Mouse (Mus musculus) heart, postnatal 0 days (tissue): ENCODE results near the gene Srr. TPM values are rescaled to one million over a fixed set of nuclear protein-coding genes. Genes with fewer than 3 reads are reported as not detected.

Source experiments
- ATAC-seq: fragments of 200-750 bp; cut with Nextera tagmentation; 2 replicates; pipeline ENCODE4 v1.8.0; 2017; ENCODE audit warnings: low read depth, moderate number of reproducible peaks, moderate library complexity; ENCODE audit not compliant: insufficient read depth
- DNase-seq: peaks from one replicate; pipeline ENCODE4 v3.0.0-alpha.2; 2016; ENCODE audit warnings: low spot score
- H3K27ac ChIP-seq: fragments of 300-500 bp; sonication (generic); 2 replicates; pipeline ENCODE4 v1.5.1; 2014; ENCODE audit warnings: low read depth, mild to moderate bottlenecking
- H3K27me3 ChIP-seq: fragments of 300-500 bp; sonication (generic); 2 replicates; pipeline ENCODE4 v1.6.1; 2014; ENCODE audit warnings: low read length, mixed read lengths; ENCODE audit not compliant: control insufficient read depth, insufficient read depth
- H3K36me3 ChIP-seq: fragments of 300-500 bp; sonication (generic); replicated peaks from 2 replicates; pipeline ENCODE4 v1.6.1; 2014; ENCODE audit warnings: low read length, mixed read lengths; ENCODE audit not compliant: control insufficient read depth, insufficient read depth
- H3K4me1 ChIP-seq: fragments of 300-500 bp; sonication (generic); 2 replicates; pipeline ENCODE4 v1.6.1; 2014; ENCODE audit warnings: antibody characterized with exemption; ENCODE audit not compliant: control insufficient read depth, insufficient read depth
- H3K4me2 ChIP-seq: fragments of 300-500 bp; sonication (generic); 2 replicates; pipeline ENCODE4 v1.6.1; 2014; ENCODE audit warnings: low read depth, mild to moderate bottlenecking, low read length, moderate library complexity
- H3K4me3 ChIP-seq: fragments of 300-500 bp; sonication (generic); 2 replicates; pipeline ENCODE4 v1.5.1; 2014; ENCODE audit warnings: low read depth, low read length
- H3K9ac ChIP-seq: fragments of 300-500 bp; sonication (generic); replicated peaks from 2 replicates; pipeline ENCODE4 v1.6.1; 2014; ENCODE audit warnings: low read depth, low read length, mixed read lengths
- H3K9me3 ChIP-seq: fragments of 300-500 bp; sonication (generic); replicated peaks from 2 replicates; pipeline ENCODE4 v1.6.1; 2016; ENCODE audit warnings: low read length; ENCODE audit not compliant: control insufficient read depth
- CTCF ChIP-seq: IDR thresholded peaks from 2 replicates; pipeline ENCODE4 v1.5.1; 2016; ENCODE audit warnings: antibody characterized with exemption, control low read depth, low read depth
- EP300 ChIP-seq: IDR thresholded peaks from 2 replicates; pipeline ENCODE4 v1.6.1; 2016; ENCODE audit warnings: antibody characterized with exemption, low read depth
- WGBS: fragments of 180-500 bp; shearing (Covaris S2); extraction: QIAGEN DNeasy Blood & Tissue Kit; methylation state at CpG from one replicate; pipeline ENCODE4 v1.1.7; 2014; 5-methylcytosine and 5-hydroxymethylcytosine counted together
- polyA plus RNA-seq: library from polyadenylated mRNA; unstranded; fragments of >200 nt; fragmentation: Nextera tagmentation; extraction: Ambion mirVana; gene quantifications from 2 replicates; pipeline ENCODE4 v1.2.1, GENCODE M21; 2015
- total RNA-seq: library from RNA; depleted of rRNA; stranded (reverse); fragments of >200 nt; gene quantifications from 2 replicates; pipeline ENCODE4 v1.2.3, GENCODE M21; 2014; ENCODE audit warnings: low replicate concordance

Gene Srr
- total and polyA plus RNA-seq, 2 experiments from 2014 or later, result 14.5 to 34.0 TPM

- ATAC-seq (peak; percentile 58), DNase-seq (no peak)
- 8% methylated on average over 9 of the region's 9 CpGs for WGBS
- Histone ChIP-seq H3K4me1 (peaks cover 5% of the 10 kb centered on the region; the same call in 1 of the 2 replicates), H3K9ac (no peak overlapping the region), H3K27me3 (no peaks in the 10 kb centered on the region), H3K4me2 (peak overlapping the region; percentile 24), H3K27ac (no peak overlapping the region), H3K4me3 (no peak overlapping the region), H3K36me3 (no peaks in the 10 kb centered on the region), H3K9me3 (no peaks in the 10 kb centered on the region)
- no peak for TF ChIP-seq CTCF
- no peak for TF ChIP-seq EP300
Observed at GRCm38 (mm10) chr11:74876801-74877200, 48.9 kb downstream of the Srr start.

DNA sequence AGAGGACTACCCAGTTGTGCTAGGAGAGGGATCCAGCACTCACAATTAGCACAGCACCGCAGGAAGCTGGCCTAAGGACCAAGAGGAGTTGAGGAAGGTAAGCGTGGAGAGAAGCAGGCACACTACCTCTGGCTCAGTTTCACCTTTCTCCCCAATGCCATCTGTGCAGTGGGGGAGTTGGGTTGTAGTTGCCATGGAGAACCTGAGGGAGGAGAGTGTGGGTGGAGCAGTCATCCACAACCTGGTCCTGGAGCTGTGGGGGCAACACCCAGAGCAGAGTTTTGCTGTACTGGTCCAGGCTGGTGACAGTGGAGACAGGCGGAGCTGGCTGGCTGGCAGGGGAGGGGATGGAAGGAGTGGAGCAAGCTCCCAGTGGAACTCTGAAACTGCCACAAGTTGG, 51.1 kb downstream of the Srr start:
- Histone ChIP-seq H3K36me3 (no peaks in the 10 kb centered on the region), H3K27ac (no peak overlapping the region), H3K27me3 (no peaks in the 10 kb centered on the region), H3K4me1 (peaks cover 5% of the 10 kb centered on the region; the same call in 1 of the 2 replicates), H3K9me3 (no peaks in the 10 kb centered on the region), H3K4me2 (no peak overlapping the region), H3K9ac (no peak overlapping the region), H3K4me3 (no peak overlapping the region)
- TF ChIP-seq EP300 (no peak), CTCF (no peak)
- DNase-seq (no peak), ATAC-seq (no peak)
- 75% methylated on average over 3 of the region's 3 CpGs for WGBS

DNA sequence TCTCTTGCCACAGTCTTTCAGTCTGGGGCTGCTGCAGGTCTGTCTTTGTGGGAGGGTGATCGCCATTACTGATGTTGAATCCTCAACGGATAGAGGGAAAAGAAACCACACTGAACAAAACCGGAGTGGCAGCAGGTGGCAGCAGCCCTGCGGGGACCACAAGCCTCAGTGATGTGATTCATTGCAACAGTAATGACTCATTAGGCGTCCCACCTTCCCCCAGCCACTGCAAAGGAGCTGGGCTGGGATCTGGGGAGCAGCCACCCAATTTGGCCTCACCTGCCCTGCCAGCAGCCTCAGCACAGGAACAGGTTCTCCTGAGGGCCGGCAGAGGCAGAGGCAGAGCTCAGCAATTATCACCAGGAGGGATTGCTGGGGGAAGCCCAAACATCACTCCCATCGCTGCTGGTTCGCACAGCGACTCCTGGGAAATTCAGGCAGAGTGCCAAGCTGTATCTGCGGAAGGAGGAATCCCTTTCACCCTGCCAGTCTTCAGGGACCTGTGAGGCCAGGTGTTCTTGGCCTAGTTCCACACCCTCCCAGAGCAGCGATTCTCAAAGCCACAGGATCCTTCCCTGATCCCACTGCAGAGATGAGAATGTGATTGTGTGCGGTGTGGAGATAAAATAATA, 54.6 kb downstream of the Srr start:
- no peak overlapping the region for H3K4me2 ChIP-seq
- no peak for DNase-seq
- H3K4me3 ChIP-seq, result no peak overlapping the region
- H3K9ac ChIP-seq, result no peak overlapping the region
- H3K4me1 ChIP-seq, result no peaks in the 10 kb centered on the region
- no peak for ATAC-seq
- TF ChIP-seq EP300, result no peak
- TF ChIP-seq CTCF, result peak; percentile 31
- WGBS, result 24% methylated on average over 12 of the region's 12 CpGs
- no peaks in the 10 kb centered on the region for H3K36me3 ChIP-seq
- no peaks in the 10 kb centered on the region for H3K27me3 ChIP-seq
- H3K27ac ChIP-seq, result no peak overlapping the region
- no peaks in the 10 kb centered on the region for H3K9me3 ChIP-seq

GRCm38 (mm10) chr11:74870544-74870943, 55.2 kb downstream of the Srr start:
- Histone ChIP-seq H3K27me3 (no peaks in the 10 kb centered on the region), H3K4me1 (no peaks in the 10 kb centered on the region), H3K9ac (no peak overlapping the region), H3K9me3 (no peaks in the 10 kb centered on the region), H3K4me2 (no peak overlapping the region), H3K27ac (no peak overlapping the region), H3K36me3 (no peaks in the 10 kb centered on the region), H3K4me3 (no peak overlapping the region)
- DNase-seq (no peak), ATAC-seq (no peak)
- WGBS, result 66% methylated on average over 4 of the region's 4 CpGs
- TF ChIP-seq CTCF, result no peak
- TF ChIP-seq EP300, result no peak

DNA sequence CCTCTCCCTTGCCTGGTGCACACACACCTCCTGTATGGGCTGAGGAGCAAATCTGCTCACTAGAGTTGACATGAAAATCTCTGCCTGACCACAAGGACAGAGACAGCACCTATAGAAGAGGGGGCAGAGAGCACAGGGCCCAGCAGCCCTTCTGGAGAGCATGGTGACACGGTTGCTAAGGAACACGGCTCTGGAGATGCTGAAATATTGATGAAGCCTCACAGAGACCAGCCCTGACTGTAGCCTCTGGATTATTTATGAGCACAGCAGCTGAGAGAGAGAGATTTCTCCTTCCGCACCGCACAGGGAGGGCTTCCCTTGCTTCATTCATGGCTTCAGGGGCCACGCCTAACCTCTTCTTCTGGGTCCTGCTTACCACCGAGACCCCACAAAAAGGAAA, 56.1 kb downstream of the Srr start:
- no peak for ATAC-seq
- H3K27ac ChIP-seq, result no peak overlapping the region
- TF ChIP-seq EP300, result no peak
- TF ChIP-seq CTCF, result no peak
- no peak overlapping the region for H3K4me3 ChIP-seq
- H3K9me3 ChIP-seq, result no peaks in the 10 kb centered on the region
- H3K36me3 ChIP-seq, result no peaks in the 10 kb centered on the region
- no peak overlapping the region for H3K4me2 ChIP-seq
- H3K27me3 ChIP-seq, result no peaks in the 10 kb centered on the region
- no peak for DNase-seq
- WGBS, result 86% methylated on average over 6 of the region's 6 CpGs
- no peak overlapping the region for H3K9ac ChIP-seq
- H3K4me1 ChIP-seq, result no peaks in the 10 kb centered on the region

GRCm38 (mm10) chr11:74868046-74868760, 57.5 kb downstream of the Srr start:
- no peak overlapping the region for H3K4me2 ChIP-seq
- ATAC-seq, result no peak
- H3K36me3 ChIP-seq, result no peaks in the 10 kb centered on the region
- H3K27ac ChIP-seq, result no peak overlapping the region
- DNase-seq, result no peak
- no peak overlapping the region for H3K9ac ChIP-seq
- no peaks in the 10 kb centered on the region for H3K27me3 ChIP-seq
- peaks cover 7% of the 10 kb centered on the region; the same call in 1 of the 2 replicates for H3K4me1 ChIP-seq
- WGBS, result 86% methylated on average over 13 of the region's 13 CpGs
- H3K9me3 ChIP-seq, result no peaks in the 10 kb centered on the region
- H3K4me3 ChIP-seq, result no peak overlapping the region
- TF ChIP-seq EP300 (no peak), CTCF (no peak)
